Comparison of ENCODE assay signal across 11 mouse cellular contexts in genomic region chr13:73261036-73261730, GRCm38 (mm10). TPM values are rescaled to one million over a fixed set of nuclear protein-coding genes. Genes with fewer than 3 reads are reported as not detected.
DNase-seq lines count a peak whose midpoint lies in the region; ATAC-seq lines count a peak whose summit lies in the region.
"Had no signal": no experiment of that assay in that cellular context is flagged by ENCODE, and none has a peak within 500 bp of the region (broad histone marks: within the 10 kb centered on the region; RNA-seq: fewer than 3 reads in every experiment).

No protein-coding gene starts in this region.

- H3K4me2 ChIP-seq in heart, embryonic 14.5 days (ENCODE audit: low read length) = peak overlapping the region; percentile 85
- peak overlapping the region; percentile 90 for H3K4me2 ChIP-seq in embryonic facial prominence, embryonic 11.5 days (ENCODE audit: low read depth, low read length)
- peak overlapping the region; percentile 74 for H3K4me2 ChIP-seq in hindbrain, embryonic 13.5 days
- peak overlapping the region; percentile 78 for H3K4me2 ChIP-seq in midbrain, embryonic 14.5 days (ENCODE audit: low read length)

- peak overlapping the region; percentile 67 to 82 for H3K4me3 ChIP-seq in heart, embryonic 14.5 days (ENCODE audit: control insufficient read depth in 1 of 2, insufficient read depth in 1 of 2, low read depth in 1 of 2, low read length in 2 of 2)
- peak overlapping the region; percentile 47 for H3K4me3 ChIP-seq in embryonic facial prominence, embryonic 11.5 days (ENCODE audit: low read depth, low read length)
- H3K4me3 ChIP-seq in hindbrain, embryonic 13.5 days = peak overlapping the region; percentile 48
- peak overlapping the region; percentile 39 for H3K4me3 ChIP-seq in midbrain, embryonic 14.5 days (replicated peaks; ENCODE audit: low read depth, low read length)

- peaks cover 8% of the 10 kb centered on the region; the same call in 1 of the 2 replicates for H3K36me3 ChIP-seq in heart, embryonic 14.5 days (ENCODE audit: control insufficient read depth, insufficient read depth, low read length)
- H3K36me3 ChIP-seq in embryonic facial prominence, embryonic 11.5 days (replicated peaks; ENCODE audit: control insufficient read depth, insufficient read depth, low read depth, low read length) = no peaks in the 10 kb centered on the region
- H3K36me3 ChIP-seq in hindbrain, embryonic 13.5 days = no peaks in the 10 kb centered on the region
- no peaks in the 10 kb centered on the region for H3K36me3 ChIP-seq in midbrain, embryonic 14.5 days (ENCODE audit: control insufficient read depth, insufficient read depth, low read length)

- H3K27me3 ChIP-seq in heart, embryonic 14.5 days (ENCODE audit: control insufficient read depth, insufficient read depth, low read length) = peaks cover 71% of the 10 kb centered on the region
- H3K27me3 ChIP-seq in embryonic facial prominence, embryonic 11.5 days (ENCODE audit: control insufficient read depth, insufficient read depth, low read length) = peaks cover 83% of the 10 kb centered on the region
- H3K27me3 ChIP-seq in hindbrain, embryonic 13.5 days = peaks cover 99% of the 10 kb centered on the region
- H3K27me3 ChIP-seq in midbrain, embryonic 14.5 days (ENCODE audit: control insufficient read depth, insufficient read depth, low read length) = peaks cover 82% of the 10 kb centered on the region

- peaks cover 21 to 46% of the 10 kb centered on the region in 2 experiments for H3K4me1 ChIP-seq in heart, embryonic 14.5 days (ENCODE audit: control insufficient read depth in 2 of 2, insufficient read depth in 2 of 2, low read length in 2 of 2)
- peaks cover 10% of the 10 kb centered on the region; the same call in 1 of the 2 replicates for H3K4me1 ChIP-seq in embryonic facial prominence, embryonic 11.5 days (ENCODE audit: control insufficient read depth, insufficient read depth, low read length)
- H3K4me1 ChIP-seq in hindbrain, embryonic 13.5 days (replicated peaks) = peaks cover 50% of the 10 kb centered on the region
- peaks cover 27% of the 10 kb centered on the region for H3K4me1 ChIP-seq in midbrain, embryonic 14.5 days (ENCODE audit: control insufficient read depth, insufficient read depth, low read length)

- WGBS in heart, embryonic 14.5 days = 3% methylated on average over 25 of the region's 25 CpGs
- 5% methylated on average over 23 of the region's 25 CpGs for WGBS in embryonic facial prominence, embryonic 11.5 days
- 5% methylated on average over 25 of the region's 25 CpGs for WGBS in hindbrain, embryonic 13.5 days
- 4% methylated on average over 25 of the region's 25 CpGs for WGBS in midbrain, embryonic 14.5 days

- peak overlapping the region; percentile 96 for H3K9ac ChIP-seq in heart, embryonic 14.5 days (ENCODE audit: low read length)
- H3K9ac ChIP-seq in embryonic facial prominence, embryonic 11.5 days (replicated peaks; ENCODE audit: low read length) = 0 out of 2 replicates have a peak overlapping the region, but pooled peaks have one; percentile 13
- peak overlapping the region; percentile 67 for H3K9ac ChIP-seq in hindbrain, embryonic 13.5 days
- H3K9ac ChIP-seq in midbrain, embryonic 14.5 days (replicated peaks; ENCODE audit: low read length) = no peak overlapping the region

- no peak for DNase-seq in heart, adult 8-10 months (ENCODE audit: low spot score)
- no peak for DNase-seq in embryonic facial prominence, embryonic 11.5 days (ENCODE audit: low spot score)
- no peak for DNase-seq in midbrain, embryonic 14.5 days
- no peak for DNase-seq in ovary, postnatal 14 days (ENCODE audit: low spot score)
- no peak for DNase-seq in layer of hippocampus, adult 8-10 months (ENCODE audit: low spot score in 2 of 2)
- no peak for DNase-seq in cerebellum, adult 11-12 months
- DNase-seq: adrenal gland, postnatal 14 days; cerebellum, postnatal 25 days had no signal

- peak overlapping the region; percentile 97 for H3K27ac ChIP-seq in heart, embryonic 14.5 days (replicated peaks in 1 of 2; ENCODE audit: control insufficient read depth in 1 of 2, insufficient read depth in 1 of 2, low read depth in 2 of 2, low read length in 2 of 2)
- H3K27ac ChIP-seq in embryonic facial prominence, embryonic 11.5 days (replicated peaks; ENCODE audit: low read depth, low read length) = no peak overlapping the region
- H3K27ac ChIP-seq in hindbrain, embryonic 13.5 days = peak overlapping the region; percentile 63
- no peak overlapping the region for H3K27ac ChIP-seq in midbrain, embryonic 14.5 days (replicated peaks; ENCODE audit: low read depth, low read length)

- H3K9me3 ChIP-seq in heart, embryonic 14.5 days (ENCODE audit: control insufficient read depth, low read length) = no peaks in the 10 kb centered on the region
- no peaks in the 10 kb centered on the region for H3K9me3 ChIP-seq in embryonic facial prominence, embryonic 11.5 days (replicated peaks; ENCODE audit: control insufficient read depth, low read length)
- no peaks in the 10 kb centered on the region for H3K9me3 ChIP-seq in hindbrain, embryonic 13.5 days
- H3K9me3 ChIP-seq in midbrain, embryonic 14.5 days (ENCODE audit: control insufficient read depth, low read length) = no peaks in the 10 kb centered on the region

- ATAC-seq in heart, embryonic 14.5 days (ENCODE audit: insufficient number of reproducible peaks, insufficient read depth, low FRiP score, low read depth) = no peak
- ATAC-seq in embryonic facial prominence, embryonic 11.5 days (replicated peaks; ENCODE audit: insufficient number of reproducible peaks, low FRiP score, low TSS enrichment, low read depth) = no peak
- ATAC-seq in hindbrain, embryonic 13.5 days (ENCODE audit: low FRiP score) = no peak
- ATAC-seq in midbrain, embryonic 14.5 days (ENCODE audit: low FRiP score, low TSS enrichment) = no peak

RNA-seq across cellular contexts. Expression of gene Irx4, which starts 0.9 kb away (rescaled TPM):
- 43.3 and 47.3 TPM in 2 replicates for polyA plus RNA-seq in heart, embryonic 14.5 days (2014; fragmentation: Nextera tagmentation; extraction: Ambion mirVana)
- total RNA-seq in heart, adult 8-10 months (2022) = 10 to 100 TPM; 27.8 to 34.9 (median 32.4) TPM
- 2.1 and 2.8 TPM in 2 replicates for polyA plus RNA-seq in embryonic facial prominence, embryonic 11.5 days (2014; fragmentation: Nextera tagmentation; extraction: Ambion mirVana)
- 5.8 and 7.3 TPM in 2 replicates for polyA plus RNA-seq in hindbrain, embryonic 13.5 days (2015; fragmentation: Nextera tagmentation; extraction: Ambion mirVana)
- 2.3 and 3.0 TPM in 2 replicates for polyA plus RNA-seq in midbrain, embryonic 14.5 days (2014; fragmentation: Nextera tagmentation; extraction: Ambion mirVana)
- not detected for total RNA-seq in layer of hippocampus, adult 8-10 months (2022)
- total RNA-seq: adrenal gland, postnatal 14 days; hematopoietic stem cell, adult 5-6 weeks had no signal

Comparison
In these comparisons a context has a peak if more than half of its experiments do, and no peak if none do; other contexts are left out.
1. H3K27ac ChIP-seq: peak in heart, embryonic 14.5 days (2 of 2) and hindbrain, embryonic 13.5 days (single experiment); none in embryonic facial prominence, embryonic 11.5 days (single experiment) and midbrain, embryonic 14.5 days (single experiment).
2. Peak in every context shown above with its lines, with median percentiles within 50 percentile points of each other: H3K4me2 ChIP-seq and H3K4me3 ChIP-seq.